Mouse (Mus musculus) neural tube, embryonic 12.5 days (tissue): ENCODE measurements at regions not wholly inside any gene's neighbourhood (a gene's known extent, or its start where the extent isn't known, plus 50 kb on each side); places are given as distances from the start of the nearest gene placed in this dataset.

Experiments
- ATAC-seq: fragments of 200-750 bp; cut with Nextera tagmentation; 2 replicates; pipeline ENCODE4 v1.8.0; 2017; ENCODE audit warnings: low read depth, mild to moderate bottlenecking, moderate TSS enrichment, moderate library complexity; ENCODE audit not compliant: low FRiP score
- H3K27ac ChIP-seq: fragments of 300-500 bp; sonication (generic); 2 replicates; pipeline ENCODE4 v1.5.1; 2016
- H3K27me3 ChIP-seq: fragments of 300-500 bp; sonication (generic); replicated peaks from 2 replicates; pipeline ENCODE4 v1.6.1; 2016; ENCODE audit warnings: mild to moderate bottlenecking
- H3K36me3 ChIP-seq: fragments of 300-500 bp; sonication (generic); 2 replicates; pipeline ENCODE4 v1.6.1; 2016; ENCODE audit warnings: mild to moderate bottlenecking
- H3K4me1 ChIP-seq: fragments of 300-500 bp; sonication (generic); 2 replicates; pipeline ENCODE4 v1.6.1; 2016
- H3K4me2 ChIP-seq: fragments of 300-500 bp; sonication (generic); replicated peaks from 2 replicates; pipeline ENCODE4 v1.6.1; 2016; ENCODE audit warnings: mild to moderate bottlenecking
- H3K4me3 ChIP-seq: fragments of 300-500 bp; sonication (generic); 2 replicates; pipeline ENCODE4 v1.5.1; 2016
- H3K9ac ChIP-seq: fragments of 300-500 bp; sonication (generic); 2 replicates; pipeline ENCODE4 v1.6.1; 2016; ENCODE audit warnings: mild to moderate bottlenecking
- H3K9me3 ChIP-seq: fragments of 300-500 bp; sonication (generic); 2 replicates; pipeline ENCODE4 v1.6.1; 2016; ENCODE audit warnings: mild to moderate bottlenecking
- WGBS: fragments of 180-500 bp; shearing (Covaris S2); methylation state at CpG from one replicate; pipeline ENCODE4 v1.1.7; 2016; 5-methylcytosine and 5-hydroxymethylcytosine counted together

DNA sequence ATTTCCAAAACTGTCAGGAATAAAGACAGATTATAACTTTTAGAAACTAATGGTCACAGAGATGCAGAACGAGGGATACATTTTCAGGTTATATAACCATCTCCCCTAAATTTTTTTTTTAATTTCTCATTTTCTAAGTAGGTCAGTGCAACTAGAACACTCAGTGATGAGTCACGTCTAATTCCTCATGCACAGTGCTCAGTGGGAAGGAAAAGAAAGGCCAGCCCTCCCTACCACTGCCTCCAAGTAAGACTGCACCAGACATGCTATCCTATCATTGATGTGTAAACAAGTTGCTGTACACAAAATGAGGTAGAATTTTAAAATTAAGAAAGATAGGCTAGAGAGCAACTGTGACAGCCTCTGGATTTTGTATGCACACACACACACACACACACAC is 724.2 kb upstream of the Auts2 start:
- no peaks in the 10 kb centered on the region for H3K4me1 ChIP-seq
- H3K9ac ChIP-seq: no peak overlapping the region
- no peak overlapping the region for H3K4me2 ChIP-seq
- H3K36me3 ChIP-seq: no peaks in the 10 kb centered on the region
- no peak overlapping the region for H3K27ac ChIP-seq
- no peak for ATAC-seq
- 84% methylated on average over 2 of the region's 2 CpGs for WGBS
- no peaks in the 10 kb centered on the region for H3K27me3 ChIP-seq
- no peak overlapping the region for H3K4me3 ChIP-seq
- no peaks in the 10 kb centered on the region for H3K9me3 ChIP-seq

DNA sequence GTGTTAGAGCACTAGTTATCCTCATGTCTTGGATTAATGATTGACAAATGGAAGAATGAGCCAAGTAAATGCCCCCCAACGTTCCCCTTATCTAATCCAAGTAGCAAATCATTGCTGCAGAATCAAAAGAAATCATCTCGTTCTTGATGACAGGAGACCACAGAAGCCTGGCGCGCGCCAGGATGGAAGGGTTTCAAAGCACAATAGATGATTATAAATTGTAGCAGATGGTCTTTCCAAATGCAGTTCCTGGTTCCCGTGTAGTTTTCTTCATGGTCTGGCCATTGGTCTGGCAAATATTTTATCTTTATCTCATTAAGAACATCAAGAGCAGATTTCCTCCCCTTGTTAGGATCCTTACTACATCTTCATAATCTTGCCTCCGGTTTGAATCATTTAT is 721.8 kb upstream of the Auts2 start:
- H3K9me3 ChIP-seq: no peaks in the 10 kb centered on the region
- H3K4me2 ChIP-seq: no peak overlapping the region
- no peak overlapping the region for H3K27ac ChIP-seq
- H3K36me3 ChIP-seq: no peaks in the 10 kb centered on the region
- H3K9ac ChIP-seq: no peak overlapping the region
- H3K27me3 ChIP-seq: no peaks in the 10 kb centered on the region
- no peaks in the 10 kb centered on the region for H3K4me1 ChIP-seq
- H3K4me3 ChIP-seq: no peak overlapping the region
- ATAC-seq: no peak
- 77% methylated on average over 7 of the region's 7 CpGs for WGBS

DNA sequence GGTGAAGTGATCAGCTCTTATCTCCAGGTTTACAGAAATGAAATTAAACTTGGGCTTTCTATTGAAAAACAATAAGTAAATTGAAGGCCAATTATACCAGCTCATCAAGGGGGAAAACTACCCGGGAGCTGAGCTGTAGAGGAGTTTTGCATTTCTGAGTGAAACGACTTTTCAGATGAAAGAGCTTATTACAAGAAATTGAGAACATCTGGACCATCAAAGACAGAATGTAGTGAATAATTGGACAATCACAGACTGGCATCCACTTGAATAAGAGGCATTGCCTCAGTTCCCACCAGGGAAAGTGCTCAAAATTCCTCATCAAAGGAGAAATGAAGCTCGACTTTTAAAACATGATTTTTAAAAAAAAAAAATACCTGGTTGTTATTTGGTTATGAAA is 675.7 kb upstream of the Auts2 start:
- Histone ChIP-seq H3K4me1 (no peaks in the 10 kb centered on the region), H3K4me3 (no peak overlapping the region), H3K27me3 (no peaks in the 10 kb centered on the region), H3K4me2 (no peak overlapping the region), H3K27ac (no peak overlapping the region), H3K9me3 (no peaks in the 10 kb centered on the region), H3K36me3 (no peaks in the 10 kb centered on the region), H3K9ac (no peak overlapping the region)
- ATAC-seq: no peak
- WGBS: 63% methylated on average over 3 of the region's 3 CpGs

DNA sequence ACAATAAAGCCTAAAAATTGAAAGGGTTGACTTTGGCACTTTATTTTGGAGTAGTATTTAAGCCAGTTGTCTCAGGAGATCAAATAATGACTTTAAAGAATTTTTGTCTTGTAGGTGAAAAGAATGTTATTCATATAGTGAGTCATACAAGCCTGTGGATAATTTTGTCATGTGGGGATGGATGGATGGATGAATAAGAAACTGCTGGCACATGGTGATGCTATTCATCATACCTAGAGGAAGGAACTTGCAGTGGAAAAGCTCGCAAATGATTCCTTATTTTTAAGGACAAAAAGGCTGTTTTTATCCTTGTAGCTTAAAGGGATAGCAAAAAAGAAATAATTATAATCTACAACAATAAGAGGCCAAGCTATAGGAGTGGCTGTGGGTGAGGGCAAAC is 655.4 kb upstream of the Auts2 start:
- WGBS: 87% methylated on average over 1 of the region's 1 CpGs
- no peak for ATAC-seq

DNA sequence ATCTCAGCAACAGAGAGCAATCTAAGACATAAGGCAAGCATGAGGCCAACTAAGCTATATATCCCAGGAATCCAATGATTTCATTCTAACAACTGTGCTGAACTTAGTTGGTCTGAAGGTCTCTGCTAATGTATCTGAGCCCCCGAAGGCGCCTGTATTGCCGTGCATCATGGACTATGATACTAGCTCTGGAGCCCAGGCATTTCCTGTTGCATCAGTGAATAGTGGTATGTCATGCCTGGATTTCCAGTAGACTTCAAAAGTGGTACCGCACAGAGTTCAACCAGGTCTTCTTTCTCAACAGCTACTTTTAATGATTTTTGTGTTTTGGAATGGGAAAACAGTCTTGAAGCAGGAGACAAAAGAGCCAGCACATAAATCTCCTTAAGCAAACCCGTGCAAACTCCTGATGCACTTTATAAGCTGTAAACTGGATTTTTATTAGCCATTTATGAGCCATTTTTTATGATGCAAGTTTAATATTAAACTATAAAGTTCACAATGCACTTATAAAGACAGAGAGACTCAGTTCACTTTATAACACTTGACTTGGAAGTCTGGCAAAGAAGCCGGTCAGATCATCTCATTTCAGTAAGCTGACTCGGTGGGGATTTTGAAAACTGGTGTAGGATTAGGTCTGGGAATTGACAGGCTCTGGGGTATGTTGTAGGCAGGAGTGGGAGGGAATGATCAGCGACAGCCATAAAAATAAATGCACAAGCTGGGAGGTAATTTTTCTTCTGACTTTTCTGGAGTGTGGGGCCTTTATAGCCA is 646.8 kb upstream of the Auts2 start:
- WGBS: 79% methylated on average over 8 of the region's 8 CpGs
- no peak overlapping the region for H3K9ac ChIP-seq
- H3K4me1 ChIP-seq: no peaks in the 10 kb centered on the region
- no peaks in the 10 kb centered on the region for H3K36me3 ChIP-seq
- no peak overlapping the region for H3K27ac ChIP-seq
- ATAC-seq: no peak
- H3K4me2 ChIP-seq: no peak overlapping the region
- H3K27me3 ChIP-seq: no peaks in the 10 kb centered on the region
- H3K9me3 ChIP-seq: no peaks in the 10 kb centered on the region
- H3K4me3 ChIP-seq: no peak overlapping the region

More for the DNA sequence above, 655.4 kb upstream of the Auts2 start:
- H3K4me3 ChIP-seq: no peak overlapping the region
- H3K36me3 ChIP-seq: no peaks in the 10 kb centered on the region
- H3K4me2 ChIP-seq: no peak overlapping the region
- no peak overlapping the region for H3K27ac ChIP-seq
- H3K9ac ChIP-seq: no peak overlapping the region
- H3K4me1 ChIP-seq: no peaks in the 10 kb centered on the region
- no peaks in the 10 kb centered on the region for H3K27me3 ChIP-seq
- no peaks in the 10 kb centered on the region for H3K9me3 ChIP-seq

DNA sequence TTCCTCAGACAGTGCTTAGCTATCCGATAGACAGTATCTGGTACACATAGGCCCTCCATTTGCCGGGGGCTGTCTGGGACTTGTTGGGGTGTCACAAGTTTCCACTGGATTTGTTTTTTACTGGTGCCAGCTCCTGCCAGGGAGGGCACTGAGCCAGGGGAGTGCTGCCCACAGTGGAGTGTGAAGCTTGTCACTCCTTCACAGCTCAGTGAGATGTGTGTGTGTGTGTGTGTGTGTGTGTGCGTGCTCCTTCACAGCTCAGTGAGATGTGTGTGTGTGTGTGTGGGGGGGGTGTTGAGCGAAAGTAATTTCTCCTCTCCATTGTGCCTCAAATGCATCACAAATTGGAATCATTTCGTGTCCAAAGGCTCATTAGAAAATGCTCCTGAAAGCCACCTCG is 632.5 kb upstream of the Auts2 start:
- WGBS: 89% methylated on average over 6 of the region's 6 CpGs
- no peak overlapping the region for H3K4me3 ChIP-seq
- no peak overlapping the region for H3K4me2 ChIP-seq
- H3K9ac ChIP-seq: no peak overlapping the region
- no peak for ATAC-seq
- H3K9me3 ChIP-seq: no peaks in the 10 kb centered on the region
- no peak overlapping the region for H3K27ac ChIP-seq
- 0 out of 2 replicates have a peak, but pooled peaks cover 3% of the 10 kb centered on the region for H3K4me1 ChIP-seq
- H3K27me3 ChIP-seq: no peaks in the 10 kb centered on the region
- H3K36me3 ChIP-seq: no peaks in the 10 kb centered on the region

DNA sequence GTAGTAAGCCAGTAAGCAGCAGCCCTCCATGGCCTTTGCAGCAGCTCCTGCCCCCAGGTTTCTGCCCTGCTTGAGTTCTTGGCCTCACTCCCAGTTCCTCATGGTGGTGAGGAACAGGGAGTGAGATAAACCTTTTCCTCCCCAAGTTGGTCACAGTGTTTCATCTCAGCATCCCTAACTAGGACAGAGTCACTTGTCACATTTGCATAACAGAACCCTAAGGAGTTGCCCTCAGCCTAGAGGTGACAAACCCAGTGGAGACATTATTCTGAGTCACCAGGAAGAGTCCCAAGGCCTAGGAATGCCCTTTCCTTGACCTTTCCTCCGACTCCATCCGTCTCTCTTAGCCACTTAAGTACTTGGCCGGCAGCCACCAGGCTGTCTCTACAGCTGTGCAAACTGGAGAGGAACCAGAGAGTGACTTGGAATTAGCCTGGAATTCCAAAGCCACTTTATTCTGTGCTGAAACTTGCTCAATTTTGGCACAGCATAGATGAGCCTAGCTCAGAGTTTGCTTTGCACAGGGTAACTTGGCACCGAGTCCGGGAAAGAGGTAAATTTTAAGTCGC is 630.1 kb upstream of the Auts2 start:
- 44% methylated on average over 6 of the region's 6 CpGs for WGBS
- no peak overlapping the region for H3K4me2 ChIP-seq
- no peak overlapping the region for H3K27ac ChIP-seq
- H3K4me1 ChIP-seq: 0 out of 2 replicates have a peak, but pooled peaks cover 3% of the 10 kb centered on the region
- no peaks in the 10 kb centered on the region for H3K36me3 ChIP-seq
- no peaks in the 10 kb centered on the region for H3K9me3 ChIP-seq
- ATAC-seq: no peak
- H3K4me3 ChIP-seq: no peak overlapping the region
- H3K27me3 ChIP-seq: no peaks in the 10 kb centered on the region
- no peak overlapping the region for H3K9ac ChIP-seq

DNA sequence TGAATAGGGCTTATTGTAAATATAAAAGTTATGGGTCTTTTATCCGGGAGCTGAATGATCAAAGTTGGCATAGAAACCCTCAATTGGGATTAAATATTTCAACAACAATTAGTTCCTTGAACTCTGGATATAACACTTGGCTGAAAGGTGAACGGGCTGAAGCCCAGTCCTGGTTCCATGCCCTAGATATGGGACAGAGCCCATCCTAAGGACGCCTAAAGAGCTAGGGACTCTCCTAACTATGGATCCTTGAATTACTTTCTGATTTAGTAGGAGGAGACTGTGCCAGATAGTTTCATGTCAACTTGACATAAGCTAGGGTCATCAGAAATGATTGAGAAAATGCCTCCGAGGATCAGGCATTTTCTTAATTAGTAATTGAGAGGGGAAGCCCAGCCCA is 629.5 kb upstream of the Auts2 start:
- Histone ChIP-seq H3K4me2 (no peak overlapping the region), H3K4me1 (peaks cover 4% of the 10 kb centered on the region), H3K4me3 (no peak overlapping the region), H3K36me3 (no peaks in the 10 kb centered on the region), H3K9me3 (no peaks in the 10 kb centered on the region), H3K9ac (no peak overlapping the region), H3K27ac (no peak overlapping the region), H3K27me3 (no peaks in the 10 kb centered on the region)
- no peak for ATAC-seq
- WGBS: 84% methylated on average over 4 of the region's 4 CpGs

DNA sequence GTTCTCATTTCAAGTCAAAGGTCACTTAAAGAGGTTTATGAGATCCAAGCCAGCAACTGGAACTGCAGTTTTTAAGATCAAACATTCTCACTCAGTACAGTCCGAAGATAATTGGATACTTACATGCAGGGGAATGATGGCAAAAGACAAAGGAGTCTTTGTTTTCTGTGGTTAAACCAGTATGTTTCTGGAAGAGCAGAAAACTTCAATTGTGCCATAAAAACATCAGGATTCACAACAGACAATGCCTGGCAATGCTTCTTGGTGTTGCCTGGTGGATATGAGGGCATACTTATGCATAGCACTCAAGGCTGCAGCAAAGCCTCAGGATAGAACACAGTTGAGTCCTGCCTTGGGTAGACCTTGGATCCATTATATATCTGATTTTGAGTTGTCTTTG is 628.1 kb upstream of the Auts2 start:
- WGBS: 25% methylated on average over 1 of the region's 1 CpGs

DNA sequence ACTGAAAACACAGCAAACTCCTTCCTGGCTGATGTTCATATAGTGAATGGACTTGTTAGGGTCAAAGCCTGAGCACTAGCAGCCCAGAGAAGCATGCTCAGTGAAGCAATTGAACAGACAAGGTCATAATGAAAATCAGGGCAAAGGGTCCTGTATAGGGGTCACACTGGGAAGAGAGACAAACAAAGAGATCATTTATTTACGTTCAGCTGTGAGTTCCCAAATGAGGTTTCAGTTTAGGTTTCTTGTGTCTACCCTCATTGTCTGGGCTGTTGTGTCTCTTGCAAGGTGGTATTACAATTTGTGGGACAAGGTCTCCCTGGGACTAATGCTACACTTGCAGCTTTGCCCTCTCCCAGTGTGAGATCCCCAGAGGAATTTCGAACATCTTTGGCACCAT is 624.4 kb upstream of the Auts2 start:
- Histone ChIP-seq H3K4me1 (peaks cover 11% of the 10 kb centered on the region), H3K36me3 (no peaks in the 10 kb centered on the region), H3K27me3 (no peaks in the 10 kb centered on the region), H3K4me2 (no peak overlapping the region), H3K9me3 (no peaks in the 10 kb centered on the region), H3K9ac (no peak overlapping the region), H3K27ac (no peak overlapping the region), H3K4me3 (no peak overlapping the region)
- WGBS: 24% methylated on average over 2 of the region's 2 CpGs
- no peak for ATAC-seq

More for the DNA sequence above, 628.1 kb upstream of the Auts2 start:
- Histone ChIP-seq H3K4me2 (no peak overlapping the region), H3K36me3 (no peaks in the 10 kb centered on the region), H3K9me3 (no peaks in the 10 kb centered on the region), H3K4me3 (no peak overlapping the region), H3K9ac (no peak overlapping the region), H3K27ac (no peak overlapping the region), H3K4me1 (peaks cover 15% of the 10 kb centered on the region), H3K27me3 (no peaks in the 10 kb centered on the region)
- ATAC-seq: no peak

DNA sequence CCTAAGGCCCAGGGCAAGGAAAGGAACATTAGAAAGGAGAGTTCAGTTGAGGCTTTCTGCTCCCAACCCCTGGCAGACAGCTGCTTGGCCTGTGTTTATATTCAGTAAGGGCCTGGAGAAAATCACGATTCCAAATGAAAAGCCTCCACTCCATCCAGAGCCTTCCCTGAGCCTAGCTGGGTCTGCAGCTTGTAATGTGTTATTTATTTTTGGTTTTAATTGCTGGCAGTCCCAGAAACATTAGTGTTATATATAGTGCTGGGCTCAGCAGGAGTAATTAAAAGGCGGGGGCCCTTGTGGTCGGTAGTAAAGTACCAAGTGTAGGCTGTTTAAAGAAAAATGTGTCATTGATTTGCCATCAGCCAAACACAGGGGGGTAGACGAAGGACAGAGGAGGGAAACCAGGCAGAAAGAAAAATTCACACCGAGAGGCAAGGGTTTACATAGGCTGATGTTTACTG is 623.9 kb upstream of the Auts2 start:
- ATAC-seq: no peak
- 20% methylated on average over 5 of the region's 5 CpGs for WGBS
- Histone ChIP-seq H3K9me3 (no peaks in the 10 kb centered on the region), H3K4me1 (peaks cover 11% of the 10 kb centered on the region), H3K4me2 (no peak overlapping the region), H3K9ac (no peak overlapping the region), H3K27ac (no peak overlapping the region), H3K36me3 (no peaks in the 10 kb centered on the region), H3K27me3 (no peaks in the 10 kb centered on the region), H3K4me3 (no peak overlapping the region)

DNA sequence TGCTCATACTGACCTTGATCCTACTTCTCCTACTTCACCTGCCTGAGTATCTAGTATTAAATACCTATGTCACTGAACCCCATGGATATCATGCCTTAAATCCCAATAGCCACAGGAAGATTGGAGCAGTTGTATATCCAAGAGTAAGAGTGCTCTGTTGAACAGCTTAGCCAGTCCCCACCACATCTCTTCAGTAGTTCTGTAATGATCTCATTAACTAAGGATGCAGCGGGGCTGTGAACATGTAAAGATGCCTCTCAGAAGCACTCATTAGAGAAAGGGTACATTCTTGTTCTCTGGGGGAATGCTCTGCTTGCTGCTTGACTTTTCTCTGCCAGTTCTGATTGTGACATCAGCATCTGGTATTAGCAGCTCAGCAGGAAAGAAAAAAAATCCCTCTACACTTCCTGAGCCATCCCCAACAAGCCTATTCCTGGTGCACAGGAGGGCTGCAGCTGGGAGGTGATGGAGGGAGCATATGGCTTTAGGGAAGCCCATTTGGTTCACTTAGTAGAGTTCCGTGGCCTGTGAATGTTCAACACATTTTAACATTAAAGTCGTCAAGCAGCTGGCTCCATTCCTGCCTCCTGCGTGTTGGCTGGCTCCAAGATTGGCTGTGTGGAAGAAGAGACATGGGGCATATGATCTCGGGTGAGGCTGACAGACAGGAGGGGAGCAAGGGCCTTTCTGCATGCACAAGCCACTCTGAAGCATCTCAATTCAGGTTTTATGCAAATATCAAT is 613.1 kb upstream of the Auts2 start:
- Histone ChIP-seq H3K9me3 (peaks cover 3% of the 10 kb centered on the region; the same call in 1 of the 2 replicates), H3K27me3 (no peaks in the 10 kb centered on the region), H3K4me2 (no peak overlapping the region), H3K9ac (no peak overlapping the region), H3K4me1 (no peaks in the 10 kb centered on the region), H3K4me3 (no peak overlapping the region), H3K27ac (no peak overlapping the region), H3K36me3 (no peaks in the 10 kb centered on the region)
- ATAC-seq: no peak
- WGBS: 48% methylated on average over 5 of the region's 5 CpGs
